Mouse (Mus musculus): ENCODE measurements at regions not wholly inside any gene's neighbourhood (a gene's known extent, or its start where the extent isn't known, plus 50 kb on each side); places are given as distances from the start of the nearest gene placed in this dataset.

DNA sequence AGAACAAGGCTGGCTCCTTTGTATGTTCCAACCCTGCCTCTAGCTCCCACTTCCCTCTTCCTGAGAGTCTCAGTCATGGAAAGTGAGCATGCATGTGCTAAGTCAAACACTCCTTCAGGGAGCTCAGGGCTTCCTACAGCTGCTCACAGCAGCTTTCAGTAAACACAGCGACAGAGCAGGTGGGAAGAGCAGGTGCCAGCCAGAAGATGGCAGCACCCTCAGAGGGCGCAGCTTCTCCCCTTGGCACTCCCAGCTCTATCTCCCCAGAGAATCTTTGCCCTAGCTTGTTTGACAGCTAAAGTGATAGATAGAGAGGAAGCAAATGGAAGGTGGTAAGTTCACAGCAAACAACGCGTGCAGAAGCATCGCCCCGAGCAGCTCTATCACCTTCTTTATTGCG, 82.8 kb downstream of the Tex29 start:
- Histone ChIP-seq H3K9me3 (ENCODE audit: control insufficient read depth, low read length) (no peaks in the 10 kb centered on the region), H3K4me2 (no peak overlapping the region), H3K9ac (ENCODE audit: low read depth, low read length) (no peak overlapping the region), H3K36me3 (ENCODE audit: control insufficient read depth, insufficient read depth, low read length) (no peaks in the 10 kb centered on the region), H3K27me3 (replicated peaks; ENCODE audit: control insufficient read depth, insufficient read depth, low read length) (no peaks in the 10 kb centered on the region), H3K4me3 (ENCODE audit: low read depth, low read length) (no peak overlapping the region), H3K4me1 (replicated peaks; ENCODE audit: control insufficient read depth, insufficient read depth, low read length) (no peaks in the 10 kb centered on the region), H3K27ac (ENCODE audit: low read depth, low read length) (no peak overlapping the region)
- ATAC-seq (replicated peaks; ENCODE audit: low FRiP score) = no peak
- no peak for DNase-seq (ENCODE audit: low spot score)
- WGBS = 79% methylated on average over 7 of the region's 7 CpGs

GRCm38 (mm10) chr8:11924165-11924564, 83.9 kb downstream of the Tex29 start:
- no peak overlapping the region for H3K4me2 ChIP-seq
- DNase-seq (ENCODE audit: low spot score) = no peak
- WGBS = 54% methylated on average over 11 of the region's 11 CpGs

DNA sequence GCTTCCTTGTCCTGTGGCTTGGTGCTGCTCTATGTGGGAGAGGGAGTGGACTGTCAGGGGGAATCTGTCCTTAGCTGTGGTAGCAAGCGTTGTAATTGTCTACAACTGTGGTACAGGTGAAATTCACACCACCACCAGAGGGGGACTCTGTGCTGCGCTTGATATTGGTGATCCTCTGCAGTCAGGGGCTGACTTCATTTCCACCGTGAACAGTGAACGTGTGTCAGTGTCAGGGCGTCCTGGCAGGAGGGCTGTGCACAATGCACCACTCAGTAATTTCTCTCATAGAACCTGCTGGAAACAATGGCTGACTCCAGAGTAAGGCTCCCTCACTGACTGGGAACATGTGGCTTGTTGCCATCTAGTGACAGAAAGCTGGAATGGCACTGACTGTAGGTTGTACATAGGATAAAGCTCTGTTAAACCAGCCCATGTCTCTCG, 102.6 kb downstream of the Tex29 start:
- Histone ChIP-seq H3K4me1 (replicated peaks; ENCODE audit: control insufficient read depth, insufficient read depth, low read length) (no peaks in the 10 kb centered on the region), H3K4me3 (ENCODE audit: low read depth, low read length) (no peak overlapping the region), H3K36me3 (ENCODE audit: control insufficient read depth, insufficient read depth, low read length) (no peaks in the 10 kb centered on the region), H3K27me3 (replicated peaks; ENCODE audit: control insufficient read depth, insufficient read depth, low read length) (no peaks in the 10 kb centered on the region), H3K9me3 (ENCODE audit: control insufficient read depth, low read length) (no peaks in the 10 kb centered on the region), H3K4me2 (no peak overlapping the region), H3K9ac (ENCODE audit: low read depth, low read length) (no peak overlapping the region), H3K27ac (ENCODE audit: low read depth, low read length) (no peak overlapping the region)
- DNase-seq (ENCODE audit: low spot score) = peak; percentile 34
- WGBS = 30% methylated on average over 6 of the region's 6 CpGs
- 0 out of 2 replicates have a peak, but pooled peaks have one; percentile 15 for ATAC-seq (replicated peaks; ENCODE audit: low FRiP score)

More at GRCm38 (mm10) chr8:11924165-11924564, 83.9 kb downstream of the Tex29 start:
- H3K4me3 ChIP-seq (ENCODE audit: low read depth, low read length) = no peak overlapping the region
- no peak for ATAC-seq (replicated peaks; ENCODE audit: low FRiP score)
- H3K27me3 ChIP-seq (replicated peaks; ENCODE audit: control insufficient read depth, insufficient read depth, low read length) = no peaks in the 10 kb centered on the region
- no peaks in the 10 kb centered on the region for H3K9me3 ChIP-seq (ENCODE audit: control insufficient read depth, low read length)
- no peaks in the 10 kb centered on the region for H3K36me3 ChIP-seq (ENCODE audit: control insufficient read depth, insufficient read depth, low read length)
- H3K4me1 ChIP-seq (replicated peaks; ENCODE audit: control insufficient read depth, insufficient read depth, low read length) = no peaks in the 10 kb centered on the region
- no peak overlapping the region for H3K27ac ChIP-seq (ENCODE audit: low read depth, low read length)
- H3K9ac ChIP-seq (ENCODE audit: low read depth, low read length) = no peak overlapping the region

- 73% methylated on average over 8 of the region's 8 CpGs for WGBS
- H3K36me3 ChIP-seq (ENCODE audit: control insufficient read depth, insufficient read depth, low read length) = no peaks in the 10 kb centered on the region
- no peaks in the 10 kb centered on the region; the same call in 1 of the 2 replicates for H3K27me3 ChIP-seq (replicated peaks; ENCODE audit: control insufficient read depth, insufficient read depth, low read length)
- no peak overlapping the region for H3K9ac ChIP-seq (ENCODE audit: low read depth, low read length)
- H3K27ac ChIP-seq (ENCODE audit: low read depth, low read length) = no peak overlapping the region
- H3K4me1 ChIP-seq (replicated peaks; ENCODE audit: control insufficient read depth, insufficient read depth, low read length) = no peaks in the 10 kb centered on the region
- H3K4me2 ChIP-seq = no peak overlapping the region
- ATAC-seq (replicated peaks; ENCODE audit: low FRiP score) = no peak
- no peak for DNase-seq (ENCODE audit: low spot score)
- no peak overlapping the region for H3K4me3 ChIP-seq (ENCODE audit: low read depth, low read length)
- H3K9me3 ChIP-seq (ENCODE audit: control insufficient read depth, low read length) = no peaks in the 10 kb centered on the region
Measured at GRCm38 (mm10) chr8:11947766-11948165, 107.5 kb downstream of the Tex29 start.

DNA sequence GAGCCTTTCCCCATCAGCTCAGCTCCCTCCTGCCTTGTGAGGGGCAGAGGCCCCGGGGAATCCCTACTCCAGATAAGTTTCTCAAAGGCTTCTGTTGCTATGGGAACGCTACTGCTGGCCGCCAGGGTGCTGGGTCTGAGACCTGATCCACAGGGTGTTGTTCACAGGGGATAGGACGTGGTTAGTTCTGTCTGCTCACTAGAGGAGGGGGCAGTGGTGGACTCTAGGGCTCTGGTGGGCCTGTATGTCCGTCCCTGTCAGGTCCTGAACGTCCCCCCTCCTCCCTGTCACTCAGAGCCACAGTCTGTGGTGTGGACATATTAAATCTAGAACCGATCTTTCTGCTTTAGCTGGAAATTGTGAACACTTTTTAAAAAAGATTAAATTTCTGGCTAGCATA, 116.0 kb downstream of the Tex29 start:
- no peak for ATAC-seq (replicated peaks; ENCODE audit: low FRiP score)
- no peaks in the 10 kb centered on the region for H3K36me3 ChIP-seq (ENCODE audit: control insufficient read depth, insufficient read depth, low read length)
- WGBS = 23% methylated on average over 7 of the region's 7 CpGs
- H3K4me2 ChIP-seq = no peak overlapping the region
- H3K9ac ChIP-seq (ENCODE audit: low read depth, low read length) = no peak overlapping the region
- no peaks in the 10 kb centered on the region for H3K4me1 ChIP-seq (replicated peaks; ENCODE audit: control insufficient read depth, insufficient read depth, low read length)
- no peak overlapping the region for H3K27ac ChIP-seq (ENCODE audit: low read depth, low read length)
- no peaks in the 10 kb centered on the region for H3K27me3 ChIP-seq (replicated peaks; ENCODE audit: control insufficient read depth, insufficient read depth, low read length)
- H3K4me3 ChIP-seq (ENCODE audit: low read depth, low read length) = no peak overlapping the region
- DNase-seq (ENCODE audit: low spot score) = no peak
- no peaks in the 10 kb centered on the region for H3K9me3 ChIP-seq (ENCODE audit: control insufficient read depth, low read length)

GRCm38 (mm10) chr8:11957046-11957783, 116.9 kb downstream of the Tex29 start:
- Histone ChIP-seq H3K9me3 (ENCODE audit: control insufficient read depth, low read length) (no peaks in the 10 kb centered on the region), H3K9ac (ENCODE audit: low read depth, low read length) (no peak overlapping the region), H3K4me3 (ENCODE audit: low read depth, low read length) (no peak overlapping the region), H3K4me1 (replicated peaks; ENCODE audit: control insufficient read depth, insufficient read depth, low read length) (no peaks in the 10 kb centered on the region), H3K4me2 (no peak overlapping the region), H3K27me3 (replicated peaks; ENCODE audit: control insufficient read depth, insufficient read depth, low read length) (no peaks in the 10 kb centered on the region), H3K36me3 (ENCODE audit: control insufficient read depth, insufficient read depth, low read length) (no peaks in the 10 kb centered on the region), H3K27ac (ENCODE audit: low read depth, low read length) (no peak overlapping the region)
- WGBS = 67% methylated on average over 7 of the region's 7 CpGs
- ATAC-seq (replicated peaks; ENCODE audit: low FRiP score) = no peak
- DNase-seq (ENCODE audit: low spot score) = no peak

DNA sequence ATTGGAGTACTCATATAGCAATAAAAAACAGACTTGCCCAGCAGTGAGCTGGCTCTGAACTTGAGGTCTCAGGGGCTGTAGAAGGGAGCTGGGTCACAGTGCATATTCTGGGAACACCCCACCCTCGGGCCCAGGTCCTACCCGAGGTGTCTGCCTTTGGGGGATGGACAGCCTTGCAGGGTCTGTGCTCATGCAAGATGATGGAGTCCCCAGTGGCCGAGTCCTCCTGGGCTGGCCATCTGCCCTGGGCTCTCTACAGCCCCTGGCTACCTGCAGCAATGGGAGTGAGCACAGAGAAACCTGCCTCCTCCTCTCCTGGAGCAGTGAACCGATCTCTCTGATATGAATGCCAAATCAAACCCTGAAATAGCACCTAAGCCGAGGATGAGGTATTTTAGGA, 117.9 kb downstream of the Tex29 start:
- no peak overlapping the region for H3K4me2 ChIP-seq
- no peak overlapping the region for H3K27ac ChIP-seq (ENCODE audit: low read depth, low read length)
- no peak overlapping the region for H3K9ac ChIP-seq (ENCODE audit: low read depth, low read length)
- 58% methylated on average over 5 of the region's 5 CpGs for WGBS
- H3K36me3 ChIP-seq (ENCODE audit: control insufficient read depth, insufficient read depth, low read length) = no peaks in the 10 kb centered on the region
- DNase-seq (ENCODE audit: low spot score) = no peak
- H3K4me1 ChIP-seq (replicated peaks; ENCODE audit: control insufficient read depth, insufficient read depth, low read length) = no peaks in the 10 kb centered on the region
- no peak overlapping the region for H3K4me3 ChIP-seq (ENCODE audit: low read depth, low read length)
- H3K9me3 ChIP-seq (ENCODE audit: control insufficient read depth, low read length) = no peaks in the 10 kb centered on the region
- ATAC-seq (replicated peaks; ENCODE audit: low FRiP score) = no peak
- no peaks in the 10 kb centered on the region; the same call in 1 of the 2 replicates for H3K27me3 ChIP-seq (replicated peaks; ENCODE audit: control insufficient read depth, insufficient read depth, low read length)

DNA sequence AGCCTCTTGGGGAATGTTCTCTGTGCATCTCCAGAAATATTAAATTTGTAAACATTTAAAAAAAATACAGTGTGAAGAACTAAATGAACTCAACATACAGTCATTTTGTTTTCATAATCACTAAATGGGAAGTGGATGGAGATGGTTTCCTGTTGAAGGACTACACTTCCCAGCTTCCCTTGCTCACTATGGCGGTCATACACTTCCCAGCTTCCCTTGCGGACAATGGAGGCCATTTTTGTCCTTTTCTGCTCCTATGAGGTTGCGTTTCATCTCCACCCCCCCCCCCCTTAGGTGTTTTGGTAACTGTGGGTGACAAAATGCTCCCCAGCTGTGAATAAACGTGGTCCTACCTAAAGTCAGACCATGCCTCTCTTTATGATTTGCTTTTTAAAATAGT, 119.2 kb downstream of the Tex29 start:
- Histone ChIP-seq H3K9me3 (ENCODE audit: control insufficient read depth, low read length) (no peaks in the 10 kb centered on the region), H3K4me2 (no peak overlapping the region), H3K4me1 (replicated peaks; ENCODE audit: control insufficient read depth, insufficient read depth, low read length) (no peaks in the 10 kb centered on the region), H3K4me3 (ENCODE audit: low read depth, low read length) (no peak overlapping the region), H3K36me3 (ENCODE audit: control insufficient read depth, insufficient read depth, low read length) (no peaks in the 10 kb centered on the region), H3K27me3 (replicated peaks; ENCODE audit: control insufficient read depth, insufficient read depth, low read length) (no peaks in the 10 kb centered on the region; the same call in 1 of the 2 replicates), H3K9ac (ENCODE audit: low read depth, low read length) (no peak overlapping the region), H3K27ac (ENCODE audit: low read depth, low read length) (no peak overlapping the region)
- no peak for DNase-seq (ENCODE audit: low spot score)
- 68% methylated on average over 4 of the region's 4 CpGs for WGBS
- no peak for ATAC-seq (replicated peaks; ENCODE audit: low FRiP score)

DNA sequence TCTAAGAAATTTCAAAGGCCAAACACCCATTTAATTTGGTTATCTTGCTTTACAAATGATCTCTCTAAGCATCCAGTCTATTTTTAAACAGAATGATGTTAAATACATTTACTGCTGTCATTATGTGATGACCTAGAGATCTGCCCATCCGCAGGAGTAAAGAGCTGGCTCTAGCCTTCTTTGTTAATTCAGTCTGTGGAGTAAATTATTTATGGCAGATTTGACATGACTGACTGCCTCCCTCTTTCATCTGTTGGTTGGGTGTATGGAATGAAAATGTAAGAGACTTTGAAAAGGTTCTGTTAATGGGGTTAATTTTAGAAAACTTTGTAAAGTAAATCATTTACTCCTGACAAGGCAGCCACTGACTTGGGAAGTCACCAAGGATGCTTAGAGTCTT, 123.3 kb downstream of the Tex29 start:
- Histone ChIP-seq H3K27me3 (replicated peaks; ENCODE audit: control insufficient read depth, insufficient read depth, low read length) (no peaks in the 10 kb centered on the region; the same call in 1 of the 2 replicates), H3K27ac (ENCODE audit: low read depth, low read length) (no peak overlapping the region), H3K36me3 (ENCODE audit: control insufficient read depth, insufficient read depth, low read length) (no peaks in the 10 kb centered on the region), H3K9me3 (ENCODE audit: control insufficient read depth, low read length) (no peaks in the 10 kb centered on the region), H3K4me1 (replicated peaks; ENCODE audit: control insufficient read depth, insufficient read depth, low read length) (no peaks in the 10 kb centered on the region), H3K4me3 (ENCODE audit: low read depth, low read length) (no peak overlapping the region), H3K4me2 (no peak overlapping the region), H3K9ac (ENCODE audit: low read depth, low read length) (no peak overlapping the region)
- no peak for ATAC-seq (replicated peaks; ENCODE audit: low FRiP score)
- no peak for DNase-seq (ENCODE audit: low spot score)
- 83% methylated on average over 1 of the region's 1 CpGs for WGBS

All from liver, embryonic 11.5 days (tissue).